Mouse (Mus musculus) liver, embryonic 18 days (tissue): ENCODE results near the gene Fubp3. TPM values are rescaled to one million over a fixed set of nuclear protein-coding genes. Genes with fewer than 3 reads are reported as not detected.

Experiments used
- polyA plus RNA-seq: library from polyadenylated mRNA; depleted of rRNA; stranded (reverse); fragments of >200 nt; gene quantifications from 2 replicates; pipeline ENCODE4 v1.2.3, GENCODE M21; 2012; rRNA removed

Fubp3 gene
- polyA plus RNA-seq: 15.1 and 16.3 TPM in 2 replicates

GRCm38 (mm10) chr2:31572051-31572914 lies at the start of gene Fubp3:
Gene Fubp3 (plus strand): TSS chr2:31572651.

GRCm38 (mm10) chr2:31639901-31640608 lies 67.6 kb downstream of the Fubp3 start, which contains the start of gene Prdm12:
Gene Prdm12 (plus strand): TSS chr2:31640037.

Other genes with a start within 250 kb of the Fubp3 start
- gene Ass1, start 102.4 kb upstream of the Fubp3 start, polyA plus RNA-seq: 535 and 579 TPM in 2 replicates
- gene Prdm12, start 67.4 kb downstream of the Fubp3 start, polyA plus RNA-seq: not detected in 2 replicates
- 14.9 and 16.0 TPM in 2 replicates for gene Exosc2, start 98.1 kb downstream of the Fubp3 start, polyA plus RNA-seq
- 9.8 and 11.4 TPM in 2 replicates for gene Abl1, start 115.7 kb downstream of the Fubp3 start, polyA plus RNA-seq
- 0.02 and 0.05 TPM in 2 replicates for gene Qrfp, start 237.9 kb downstream of the Fubp3 start, polyA plus RNA-seq